Mouse (Mus musculus): ENCODE results near the gene Tnfsf14.

- TF ChIP-seq CTCF (conservative IDR thresholded peaks at IDR 0.05; ENCODE audit: low read length) (no peak), NANOG (IDR thresholded peaks at IDR 0.05; ENCODE audit: borderline replicate concordance, low read length) (no peak)
Measured at GRCm38 (mm10) chr17:57231321-57231771, 37.4 kb upstream of the Tnfsf14 start.
